Mouse (Mus musculus): ENCODE measurements around the gene Bpifa5. TPM values are rescaled to one million over a fixed set of nuclear protein-coding genes. Genes with fewer than 3 reads are reported as not detected.
A peak's percentile ranks its signal among the peaks of the same experiment; 100 is the strongest.

Bpifa5 gene
- not detected in 2 replicates for polyA plus RNA-seq (2015; fragmentation: Nextera tagmentation; extraction: Ambion mirVana)

- Histone ChIP-seq H3K27ac (ENCODE audit: low read length) (no peak within 1 kb of the TSS), H3K27me3 (ENCODE audit: control insufficient read depth, insufficient read depth, low read depth, low read length) (no peaks in the 10 kb centered on the region), H3K4me1 (replicated peaks; ENCODE audit: control insufficient read depth, insufficient read depth, low read length) (no peaks in the 10 kb centered on the region), H3K4me2 (ENCODE audit: low read depth, low read length) (no peak within 1 kb of the TSS), H3K36me3 (ENCODE audit: control insufficient read depth, insufficient read depth, low read length) (no peaks in the 10 kb centered on the region), H3K9ac (ENCODE audit: low read length) (no peak within 1 kb of the TSS), H3K9me3 (ENCODE audit: control insufficient read depth, low read length) (no peaks in the 10 kb centered on the region), H3K4me3 (ENCODE audit: low read length) (no peak within 1 kb of the TSS)
- ATAC-seq (ENCODE audit: low read depth): no peak
- WGBS: 72% methylated on average over 8 of the region's 8 CpGs
Measured at GRCm38 (mm10) chr2:154162307-154162706, at the start of gene Bpifa5. Gene Bpifa5, plus strand, starts transcription at chr2:154162607.

- Histone ChIP-seq H3K9me3 (ENCODE audit: control insufficient read depth, low read length) (no peaks in the 10 kb centered on the region), H3K4me3 (ENCODE audit: low read length) (no peak overlapping the region), H3K36me3 (ENCODE audit: control insufficient read depth, insufficient read depth, low read length) (no peaks in the 10 kb centered on the region), H3K4me1 (replicated peaks; ENCODE audit: control insufficient read depth, insufficient read depth, low read length) (no peaks in the 10 kb centered on the region), H3K27ac (ENCODE audit: low read length) (peak overlapping the region; percentile 22; the same call in 1 of the 2 replicates), H3K9ac (ENCODE audit: low read length) (no peak overlapping the region), H3K4me2 (ENCODE audit: low read depth, low read length) (no peak overlapping the region), H3K27me3 (ENCODE audit: control insufficient read depth, insufficient read depth, low read depth, low read length) (no peaks in the 10 kb centered on the region)
- 53% methylated on average over 3 of the region's 3 CpGs for WGBS
- ATAC-seq (ENCODE audit: low read depth): peak; percentile 68; the same call in 1 of the 2 replicates
Measured at GRCm38 (mm10) chr2:154117381-154117780, 45.0 kb upstream of the Bpifa5 start.

- Histone ChIP-seq H3K4me2 (ENCODE audit: low read depth, low read length) (no peak within 1 kb of the TSS), H3K36me3 (ENCODE audit: control insufficient read depth, insufficient read depth, low read length) (no peaks in the 10 kb centered on the region), H3K4me3 (ENCODE audit: low read length) (no peak within 1 kb of the TSS), H3K9ac (ENCODE audit: low read length) (no peak within 1 kb of the TSS), H3K27me3 (ENCODE audit: control insufficient read depth, insufficient read depth, low read depth, low read length) (no peaks in the 10 kb centered on the region), H3K27ac (ENCODE audit: low read length) (no peak within 1 kb of the TSS), H3K9me3 (ENCODE audit: control insufficient read depth, low read length) (no peaks in the 10 kb centered on the region), H3K4me1 (replicated peaks; ENCODE audit: control insufficient read depth, insufficient read depth, low read length) (no peaks in the 10 kb centered on the region)
- ATAC-seq (ENCODE audit: low read depth): no peak
- 59% methylated on average over 2 of the region's 2 CpGs for WGBS
Measured at GRCm38 (mm10) chr2:154130120-154130519, 32.3 kb upstream of the Bpifa5 start, which contains the start of gene Bpifa3. Gene Bpifa3, plus strand, starts transcription at chr2:154130336.

- 71% methylated on average over 4 of the region's 4 CpGs for WGBS
Measured at GRCm38 (mm10) chr2:154142580-154142979, 19.8 kb upstream of the Bpifa5 start, which contains the start of gene Bpifa1. Gene Bpifa1, plus strand, starts transcription at chr2:154142880.

GRCm38 (mm10) chr2:154143735-154144134 is 18.7 kb upstream of the Bpifa5 start:
- Histone ChIP-seq H3K4me2 (ENCODE audit: low read depth, low read length) (no peak overlapping the region), H3K36me3 (ENCODE audit: control insufficient read depth, insufficient read depth, low read length) (no peaks in the 10 kb centered on the region), H3K9ac (ENCODE audit: low read length) (no peak overlapping the region), H3K27ac (ENCODE audit: low read length) (no peak overlapping the region), H3K4me1 (replicated peaks; ENCODE audit: control insufficient read depth, insufficient read depth, low read length) (no peaks in the 10 kb centered on the region), H3K4me3 (ENCODE audit: low read length) (no peak overlapping the region), H3K9me3 (ENCODE audit: control insufficient read depth, low read length) (no peaks in the 10 kb centered on the region), H3K27me3 (ENCODE audit: control insufficient read depth, insufficient read depth, low read depth, low read length) (no peaks in the 10 kb centered on the region)
- no peak for ATAC-seq (ENCODE audit: low read depth)
- 41% methylated on average over 3 of the region's 3 CpGs for WGBS

More at GRCm38 (mm10) chr2:154142580-154142979, 19.8 kb upstream of the Bpifa5 start, which contains the start of gene Bpifa1:
- no peaks in the 10 kb centered on the region for H3K36me3 ChIP-seq (ENCODE audit: control insufficient read depth, insufficient read depth, low read length)
- no peaks in the 10 kb centered on the region for H3K27me3 ChIP-seq (ENCODE audit: control insufficient read depth, insufficient read depth, low read depth, low read length)
- H3K4me1 ChIP-seq (replicated peaks; ENCODE audit: control insufficient read depth, insufficient read depth, low read length): no peaks in the 10 kb centered on the region
- no peak within 1 kb of the TSS for H3K4me2 ChIP-seq (ENCODE audit: low read depth, low read length)
- H3K4me3 ChIP-seq (ENCODE audit: low read length): no peak within 1 kb of the TSS
- no peak within 1 kb of the TSS for H3K27ac ChIP-seq (ENCODE audit: low read length)
- no peak within 1 kb of the TSS for H3K9ac ChIP-seq (ENCODE audit: low read length)
- no peak for ATAC-seq (ENCODE audit: low read depth)
- H3K9me3 ChIP-seq (ENCODE audit: control insufficient read depth, low read length): no peaks in the 10 kb centered on the region

GRCm38 (mm10) chr2:154147496-154147895 is 14.9 kb upstream of the Bpifa5 start:
- Histone ChIP-seq H3K4me3 (ENCODE audit: low read length) (no peak overlapping the region), H3K4me2 (ENCODE audit: low read depth, low read length) (no peak overlapping the region), H3K9ac (ENCODE audit: low read length) (no peak overlapping the region), H3K9me3 (ENCODE audit: control insufficient read depth, low read length) (no peaks in the 10 kb centered on the region), H3K4me1 (replicated peaks; ENCODE audit: control insufficient read depth, insufficient read depth, low read length) (no peaks in the 10 kb centered on the region), H3K27ac (ENCODE audit: low read length) (no peak overlapping the region), H3K27me3 (ENCODE audit: control insufficient read depth, insufficient read depth, low read depth, low read length) (no peaks in the 10 kb centered on the region), H3K36me3 (ENCODE audit: control insufficient read depth, insufficient read depth, low read length) (no peaks in the 10 kb centered on the region)
- WGBS: 73% methylated on average over 4 of the region's 4 CpGs
- no peak for ATAC-seq (ENCODE audit: low read depth)

DNA sequence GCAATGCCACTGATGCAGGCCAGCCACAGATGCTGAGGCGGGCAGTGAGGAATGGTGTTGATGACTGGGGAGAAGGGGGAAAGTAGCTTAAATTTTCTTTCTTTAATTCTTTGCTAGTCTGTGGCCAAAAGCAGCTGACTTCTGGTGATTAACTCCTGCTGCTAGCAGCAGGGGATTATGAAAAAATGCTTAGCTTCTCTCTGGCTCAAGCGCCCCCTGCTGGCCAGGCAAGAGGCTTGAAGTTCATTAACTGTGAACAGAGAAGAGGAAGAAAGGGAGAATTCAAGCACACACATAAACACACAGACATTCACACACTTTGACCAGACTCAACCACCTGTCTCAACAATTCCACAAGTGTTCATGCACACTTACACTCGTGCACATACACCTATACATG is 4.0 kb upstream of the Bpifa5 start:
- Histone ChIP-seq H3K27me3 (ENCODE audit: control insufficient read depth, insufficient read depth, low read depth, low read length) (no peaks in the 10 kb centered on the region), H3K9me3 (ENCODE audit: control insufficient read depth, low read length) (no peaks in the 10 kb centered on the region), H3K27ac (ENCODE audit: low read length) (no peak overlapping the region), H3K4me1 (replicated peaks; ENCODE audit: control insufficient read depth, insufficient read depth, low read length) (no peaks in the 10 kb centered on the region), H3K4me2 (ENCODE audit: low read depth, low read length) (no peak overlapping the region), H3K4me3 (ENCODE audit: low read length) (no peak overlapping the region), H3K36me3 (ENCODE audit: control insufficient read depth, insufficient read depth, low read length) (no peaks in the 10 kb centered on the region), H3K9ac (ENCODE audit: low read length) (no peak overlapping the region)
- 39% methylated on average over 3 of the region's 3 CpGs for WGBS
- ATAC-seq (ENCODE audit: low read depth): no peak

- no peak overlapping the region for H3K9ac ChIP-seq (ENCODE audit: low read length)
- no peaks in the 10 kb centered on the region for H3K36me3 ChIP-seq (ENCODE audit: control insufficient read depth, insufficient read depth, low read length)
- no peak overlapping the region for H3K4me2 ChIP-seq (ENCODE audit: low read depth, low read length)
- 86% methylated on average over 5 of the region's 5 CpGs for WGBS
- no peaks in the 10 kb centered on the region for H3K27me3 ChIP-seq (ENCODE audit: control insufficient read depth, insufficient read depth, low read depth, low read length)
- no peak overlapping the region for H3K27ac ChIP-seq (ENCODE audit: low read length)
- no peak overlapping the region for H3K4me3 ChIP-seq (ENCODE audit: low read length)
- no peaks in the 10 kb centered on the region for H3K4me1 ChIP-seq (replicated peaks; ENCODE audit: control insufficient read depth, insufficient read depth, low read length)
- H3K9me3 ChIP-seq (ENCODE audit: control insufficient read depth, low read length): no peaks in the 10 kb centered on the region
- ATAC-seq (ENCODE audit: low read depth): no peak
Measured at GRCm38 (mm10) chr2:154163306-154163705, 899 bp downstream of the Bpifa5 start.

GRCm38 (mm10) chr2:154169172-154169571 is 6.8 kb downstream of the Bpifa5 start:
- no peak overlapping the region for H3K4me2 ChIP-seq (ENCODE audit: low read depth, low read length)
- no peak overlapping the region for H3K4me3 ChIP-seq (ENCODE audit: low read length)
- WGBS: 36% methylated on average over 3 of the region's 3 CpGs
- no peak for ATAC-seq (ENCODE audit: low read depth)
- no peaks in the 10 kb centered on the region for H3K9me3 ChIP-seq (ENCODE audit: control insufficient read depth, low read length)
- no peak overlapping the region for H3K27ac ChIP-seq (ENCODE audit: low read length)
- no peaks in the 10 kb centered on the region for H3K36me3 ChIP-seq (ENCODE audit: control insufficient read depth, insufficient read depth, low read length)
- no peaks in the 10 kb centered on the region for H3K4me1 ChIP-seq (replicated peaks; ENCODE audit: control insufficient read depth, insufficient read depth, low read length)
- no peaks in the 10 kb centered on the region for H3K27me3 ChIP-seq (ENCODE audit: control insufficient read depth, insufficient read depth, low read depth, low read length)
- H3K9ac ChIP-seq (ENCODE audit: low read length): no peak overlapping the region

DNA sequence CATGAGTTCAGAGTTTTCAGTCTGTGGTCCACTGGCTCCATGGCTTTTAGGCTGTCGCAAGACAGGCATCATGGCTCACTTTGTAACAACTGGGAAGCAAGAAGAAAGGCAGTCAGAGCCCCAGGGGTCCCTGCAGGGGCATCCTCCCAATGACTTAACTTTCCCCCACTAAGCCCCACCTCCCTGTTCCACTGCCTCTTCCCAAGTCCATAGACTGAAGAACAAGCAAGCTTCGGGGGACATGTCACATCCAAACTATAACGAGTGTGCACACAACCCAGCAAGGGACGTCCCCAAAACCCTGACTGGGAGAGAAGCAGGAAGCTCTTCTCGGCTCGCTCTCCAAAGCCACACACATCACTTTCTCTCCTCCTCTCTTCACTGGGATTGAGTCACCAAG is 9.2 kb downstream of the Bpifa5 start:
- ATAC-seq (ENCODE audit: low read depth): no peak
- Histone ChIP-seq H3K4me1 (replicated peaks; ENCODE audit: control insufficient read depth, insufficient read depth, low read length) (no peaks in the 10 kb centered on the region), H3K27me3 (ENCODE audit: control insufficient read depth, insufficient read depth, low read depth, low read length) (no peaks in the 10 kb centered on the region), H3K4me2 (ENCODE audit: low read depth, low read length) (no peak overlapping the region), H3K27ac (ENCODE audit: low read length) (no peak overlapping the region), H3K9me3 (ENCODE audit: control insufficient read depth, low read length) (no peaks in the 10 kb centered on the region), H3K4me3 (ENCODE audit: low read length) (no peak overlapping the region), H3K36me3 (ENCODE audit: control insufficient read depth, insufficient read depth, low read length) (no peaks in the 10 kb centered on the region), H3K9ac (ENCODE audit: low read length) (no peak overlapping the region)
- 58% methylated on average over 6 of the region's 6 CpGs for WGBS

Measured in lung, embryonic 16.5 days (tissue).